ENCODE assay signal across 9 mouse cellular contexts in the genomic region with DNA sequence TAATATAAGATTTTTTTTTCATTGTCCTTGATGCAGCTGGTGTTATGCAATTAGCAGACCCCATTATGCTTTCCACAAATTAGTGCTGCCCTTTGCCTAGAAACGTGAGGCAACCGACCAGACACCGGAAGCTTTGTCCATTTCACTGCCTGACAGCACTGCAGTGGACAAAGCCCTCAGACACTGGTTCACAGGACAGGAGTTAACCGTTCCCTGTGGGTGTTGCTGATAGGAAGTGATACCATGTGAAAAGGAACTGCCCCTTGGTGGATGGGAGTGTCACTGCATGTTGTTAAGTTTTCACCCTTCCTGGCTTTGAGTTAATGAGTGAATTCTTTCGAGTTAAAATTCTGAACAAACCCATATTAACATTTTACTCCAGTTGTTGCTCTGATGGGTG.
DNase-seq lines count a peak whose midpoint lies in the region; ATAC-seq and TF ChIP-seq lines count a peak whose summit lies in the region.
"Had no signal": no experiment of that assay in that cellular context is flagged by ENCODE, and none has a peak within 500 bp of the region (broad histone marks: within the 10 kb centered on the region; RNA-seq: fewer than 3 reads in every experiment).

No protein-coding gene starts in this region.

- H3K36me3 ChIP-seq in heart, embryonic 16.5 days (ENCODE audit: control insufficient read depth, insufficient read depth): no peaks in the 10 kb centered on the region
- no peaks in the 10 kb centered on the region for H3K36me3 ChIP-seq in embryonic facial prominence, embryonic 12.5 days
- no peaks in the 10 kb centered on the region for H3K36me3 ChIP-seq in intestine, postnatal 0 days (ENCODE audit: control insufficient read depth, insufficient read depth)
- no peaks in the 10 kb centered on the region for H3K36me3 ChIP-seq in midbrain, postnatal 0 days (ENCODE audit: insufficient read depth, low read length)

- H3K4me2 ChIP-seq in heart, embryonic 16.5 days (ENCODE audit: low read depth, low read length): peak overlapping the region; percentile 67
- H3K4me2 ChIP-seq in embryonic facial prominence, embryonic 12.5 days (replicated peaks): peak overlapping the region; percentile 44; the same call in 1 of the 2 replicates
- H3K4me2 ChIP-seq in intestine, postnatal 0 days (replicated peaks; ENCODE audit: low read depth): peak overlapping the region; percentile 67; the same call in 1 of the 2 replicates
- peak overlapping the region; percentile 45 for H3K4me2 ChIP-seq in midbrain, postnatal 0 days (ENCODE audit: low read depth, low read length, poor library complexity, severe bottlenecking)

- ATAC-seq in heart, embryonic 16.5 days (replicated peaks; ENCODE audit: extremely low read depth, insufficient read depth, low FRiP score): 0 out of 2 replicates have a peak, but pooled peaks have one; percentile 23
- no peak for ATAC-seq in embryonic facial prominence, embryonic 12.5 days (ENCODE audit: insufficient number of reproducible peaks, insufficient read depth, low FRiP score, low TSS enrichment)
- no peak for ATAC-seq in intestine, postnatal 0 days
- no peak for ATAC-seq in midbrain, postnatal 0 days (ENCODE audit: low FRiP score)

- no peak overlapping the region for H3K9ac ChIP-seq in heart, embryonic 16.5 days (ENCODE audit: low read length)
- no peak overlapping the region for H3K9ac ChIP-seq in embryonic facial prominence, embryonic 12.5 days
- no peak overlapping the region for H3K9ac ChIP-seq in intestine, postnatal 0 days (ENCODE audit: low read depth, low read length)
- no peak overlapping the region for H3K9ac ChIP-seq in midbrain, postnatal 0 days (replicated peaks; ENCODE audit: low read length, poor library complexity, severe bottlenecking)
- H3K9ac ChIP-seq: liver, embryonic 14.5 days had no signal

- no peaks in the 10 kb centered on the region for H3K27me3 ChIP-seq in heart, embryonic 16.5 days (ENCODE audit: control insufficient read depth, insufficient read depth, low read length)
- H3K27me3 ChIP-seq in embryonic facial prominence, embryonic 12.5 days: no peaks in the 10 kb centered on the region
- no peaks in the 10 kb centered on the region for H3K27me3 ChIP-seq in intestine, postnatal 0 days (replicated peaks; ENCODE audit: control insufficient read depth, insufficient read depth, low read length)
- H3K27me3 ChIP-seq in midbrain, postnatal 0 days (ENCODE audit: insufficient read depth, low read length): no peaks in the 10 kb centered on the region

- H3K9me3 ChIP-seq in heart, embryonic 16.5 days (replicated peaks; ENCODE audit: control insufficient read depth, low read length): no peaks in the 10 kb centered on the region
- no peaks in the 10 kb centered on the region for H3K9me3 ChIP-seq in embryonic facial prominence, embryonic 12.5 days
- H3K9me3 ChIP-seq in intestine, postnatal 0 days (ENCODE audit: control insufficient read depth): no peaks in the 10 kb centered on the region
- H3K9me3 ChIP-seq in midbrain, postnatal 0 days (ENCODE audit: low read length): no peaks in the 10 kb centered on the region

- no peak for DNase-seq in heart, postnatal 4 days
- peak; percentile 19 for DNase-seq in midbrain, postnatal 0 days (ENCODE audit: low spot score)
- no peak for DNase-seq in c-Kit-positive CD71-positive TER-119-positive erythroid progenitor cells, embryonic 14.5 days (ENCODE audit: low spot score)
- DNase-seq in cerebellum, postnatal 14 days: no peak
- no peak for DNase-seq in urinary bladder, postnatal 4 days (ENCODE audit: low spot score in 2 of 2)

- no peak overlapping the region; the same call in 1 of the 2 replicates for H3K4me3 ChIP-seq in heart, embryonic 16.5 days (ENCODE audit: low read length)
- no peak overlapping the region for H3K4me3 ChIP-seq in embryonic facial prominence, embryonic 12.5 days
- no peak overlapping the region for H3K4me3 ChIP-seq in intestine, postnatal 0 days (ENCODE audit: low read depth, low read length)
- H3K4me3 ChIP-seq in midbrain, postnatal 0 days (ENCODE audit: low read depth, low read length): no peak overlapping the region

- TF ChIP-seq CTCF in intestine, postnatal 0 days (IDR thresholded peaks at IDR 0.05; ENCODE audit: low read depth): peak; percentile 43
- peak; percentile 39; the same call in 1 of the 2 replicates for TF ChIP-seq CTCF in midbrain, postnatal 0 days (IDR thresholded peaks at IDR 0.05)

- H3K4me1 ChIP-seq in heart, embryonic 16.5 days (ENCODE audit: control insufficient read depth, insufficient read depth, low read length): peaks cover 5% of the 10 kb centered on the region; the same call in 1 of the 2 replicates
- H3K4me1 ChIP-seq in embryonic facial prominence, embryonic 12.5 days: peaks cover 10% of the 10 kb centered on the region; the same call in 1 of the 2 replicates
- no peaks in the 10 kb centered on the region for H3K4me1 ChIP-seq in intestine, postnatal 0 days (replicated peaks; ENCODE audit: control insufficient read depth, insufficient read depth, low read length)
- no peaks in the 10 kb centered on the region; the same call in 1 of the 2 replicates for H3K4me1 ChIP-seq in midbrain, postnatal 0 days (ENCODE audit: insufficient read depth, low read length)

- H3K27ac ChIP-seq in heart, embryonic 16.5 days (ENCODE audit: low read length): no peak overlapping the region
- no peak overlapping the region for H3K27ac ChIP-seq in embryonic facial prominence, embryonic 12.5 days
- no peak overlapping the region for H3K27ac ChIP-seq in intestine, postnatal 0 days (ENCODE audit: low read depth, low read length)
- no peak overlapping the region for H3K27ac ChIP-seq in midbrain, postnatal 0 days (ENCODE audit: low read depth, low read length)
- H3K27ac ChIP-seq: liver, embryonic 14.5 days had no signal

- 33% methylated on average over 5 of the region's 5 CpGs for WGBS in heart, embryonic 16.5 days
- WGBS in embryonic facial prominence, embryonic 12.5 days: 29% methylated on average over 5 of the region's 5 CpGs
- 49% methylated on average over 5 of the region's 5 CpGs for WGBS in intestine, postnatal 0 days
- 32% methylated on average over 5 of the region's 5 CpGs for WGBS in midbrain, postnatal 0 days
